Mouse (Mus musculus) yolk sac, embryonic 10.5 days (tissue): Measurements from ENCODE around the gene Ttc23l.
A peak's percentile ranks its signal among the peaks of the same experiment; 100 is the strongest.
"Not testable (repeated sequence)": the region's sequence is repeated elsewhere in the genome, so short reads cannot be mapped to it uniquely, and the experiment has no call there.

ENCODE experiments used
- DNase-seq: peaks from one replicate; pipeline ENCODE4 v3.0.0-alpha.2; 2017; ENCODE audit warnings: low spot score

The Ttc23l gene

DNA sequence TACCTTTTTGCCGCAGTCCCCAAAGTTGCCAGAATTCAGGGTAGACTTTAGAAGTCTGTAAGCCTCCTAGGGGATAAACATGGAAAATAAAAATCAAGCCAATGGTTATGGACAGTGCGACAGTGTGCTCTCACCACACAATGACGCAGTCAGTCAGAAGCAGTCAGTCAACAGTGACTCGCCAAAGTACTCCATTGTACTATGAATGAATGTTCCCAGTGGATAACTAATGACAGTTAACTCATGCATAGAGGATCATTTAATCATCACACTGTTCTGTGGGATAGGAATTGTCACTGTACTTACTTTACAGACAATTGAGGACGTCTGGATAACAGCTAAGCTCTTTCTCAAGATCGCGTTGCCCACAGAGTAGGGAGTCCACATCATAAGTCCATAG is 43.3 kb downstream of the Ttc23l start:
- DNase-seq: no peak

DNA sequence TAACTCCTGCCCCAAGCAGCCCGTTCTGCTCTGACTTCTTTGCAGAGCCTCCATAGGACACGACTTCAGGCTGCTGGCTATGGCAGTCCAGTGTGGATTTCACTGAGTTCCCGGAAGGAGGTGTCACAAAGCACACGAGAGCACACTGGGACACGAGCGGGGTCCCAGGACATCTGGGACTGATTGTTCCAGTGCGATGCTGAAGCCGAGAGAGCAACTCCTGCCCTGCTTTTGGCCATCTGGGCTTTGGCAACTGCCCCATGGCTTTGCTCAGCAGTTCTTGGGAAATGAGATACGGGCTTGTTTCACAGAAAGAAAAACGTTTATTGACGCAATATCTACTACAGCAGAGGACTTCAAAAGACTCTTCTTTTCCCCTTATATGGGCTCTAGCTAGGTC is 52.4 kb downstream of the Ttc23l start:
- DNase-seq: no peak

DNA sequence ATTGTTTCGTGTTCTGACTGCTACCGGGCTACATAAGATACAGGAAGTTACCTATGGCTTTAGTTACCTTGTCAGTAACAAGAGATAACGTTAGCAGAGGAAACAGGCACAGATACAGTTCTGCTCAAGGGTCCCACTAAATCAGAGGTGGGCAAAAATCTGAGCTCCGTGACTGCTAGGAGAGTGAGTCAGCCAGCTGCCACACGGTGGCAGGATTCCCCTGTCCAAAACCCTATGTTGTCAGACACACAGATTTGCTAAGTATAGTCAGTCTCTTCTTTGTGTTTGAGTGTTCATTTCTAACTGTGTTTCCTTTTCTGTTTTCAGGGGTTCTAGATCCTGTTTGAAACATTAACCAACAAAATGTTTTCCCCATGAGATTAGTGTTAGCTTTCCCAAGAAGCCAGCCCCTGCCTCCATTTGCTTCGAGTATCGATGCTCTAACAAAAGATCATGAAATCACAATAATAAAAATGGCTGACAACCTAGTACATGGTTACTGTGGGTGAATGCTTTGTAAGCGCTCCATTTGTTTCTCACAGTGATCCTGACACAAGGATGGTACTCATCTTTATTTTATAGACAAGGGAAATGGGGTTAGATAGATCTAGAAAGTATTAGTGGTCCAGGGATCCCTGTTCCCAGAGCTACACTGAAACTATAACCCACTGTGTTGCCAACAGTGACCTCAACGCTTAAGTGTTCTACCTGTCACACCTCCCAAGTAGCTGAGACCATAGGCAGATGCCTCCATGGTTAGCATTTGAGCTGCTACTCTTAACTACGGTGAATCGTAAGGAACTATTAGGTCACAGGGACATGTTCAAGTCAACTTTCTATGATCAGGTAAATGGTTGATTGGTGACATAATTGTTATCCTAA is 57.4 kb downstream of the Ttc23l start:
- DNase-seq: peak; percentile 21

GRCm38 (mm10) chr15:10500035-10500434 is 58.4 kb downstream of the Ttc23l start:
- no peak for DNase-seq

DNA sequence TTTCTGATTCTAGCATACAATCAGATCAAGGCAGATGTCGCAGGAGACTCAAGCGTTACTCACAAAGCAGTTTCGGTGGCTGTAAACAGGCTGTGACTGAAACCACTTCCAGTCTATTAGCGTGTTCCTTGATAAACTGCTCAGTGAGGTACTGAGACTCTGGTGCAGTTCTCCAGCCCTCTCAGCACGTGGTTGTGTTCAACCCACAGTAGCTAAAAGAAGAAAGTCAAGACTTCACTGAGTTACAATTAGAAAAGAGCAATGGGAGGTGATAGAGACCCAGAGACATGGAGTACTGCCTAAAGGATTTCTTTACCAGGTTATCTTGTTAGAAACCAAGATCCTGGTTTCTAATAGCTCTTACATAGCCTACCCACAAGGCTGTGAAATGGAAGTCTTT is 58.9 kb downstream of the Ttc23l start:
- no peak for DNase-seq

- not testable (repeated sequence) for DNase-seq
These were observed 61.8 kb downstream of the Ttc23l start for GRCm38 (mm10) chr15:10496696-10497095.

GRCm38 (mm10) chr15:10495944-10496343 is 62.5 kb downstream of the Ttc23l start:
- no peak for DNase-seq

GRCm38 (mm10) chr15:10490101-10490500 is 68.4 kb downstream of the Ttc23l start:
- no peak for DNase-seq

DNA sequence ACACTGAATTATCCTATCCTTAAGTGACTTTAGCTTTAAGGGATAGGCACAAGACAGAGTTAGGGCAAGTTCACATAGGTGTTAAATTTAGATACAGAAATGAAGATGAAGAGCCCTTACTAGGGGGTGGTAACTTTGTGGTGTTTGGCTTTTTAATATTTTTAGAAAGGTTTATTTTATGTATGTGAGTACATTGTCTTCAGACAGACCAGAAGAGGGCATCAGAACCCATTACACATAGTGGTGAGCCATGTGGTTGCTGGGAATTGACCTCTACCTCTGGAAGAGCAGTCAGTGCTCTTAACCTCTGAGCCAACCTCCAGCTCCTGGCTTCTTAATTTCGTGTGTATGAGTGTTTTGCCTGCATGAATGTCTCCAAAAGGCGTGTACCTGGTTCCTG is 71.2 kb downstream of the Ttc23l start:
- peak; percentile 33 for DNase-seq

DNA sequence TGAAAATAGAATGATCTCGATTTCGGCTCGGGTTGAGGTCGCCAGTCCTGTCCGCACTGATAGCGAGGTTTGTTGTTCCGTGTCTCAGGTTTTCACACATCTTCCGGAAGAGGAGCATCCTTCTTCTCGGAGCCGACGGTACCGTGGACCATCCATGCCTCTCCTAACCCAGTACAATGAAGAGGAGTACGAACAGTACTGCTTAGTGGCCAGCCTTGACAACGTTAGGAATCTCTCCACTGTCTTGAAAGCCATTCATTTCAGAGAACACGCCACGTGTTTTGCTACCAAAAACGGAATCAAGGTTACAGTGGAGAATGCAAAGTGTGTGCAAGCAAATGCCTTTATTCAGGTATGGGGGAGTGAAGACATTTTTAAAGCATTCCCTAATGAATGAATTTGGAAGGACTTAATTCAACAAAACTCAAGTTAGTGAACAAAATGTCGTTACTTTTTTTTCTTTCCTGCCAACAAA is 72.1 kb downstream of the Ttc23l start:
- DNase-seq: no peak

GRCm38 (mm10) chr15:10485484-10486364 is 72.7 kb downstream of the Ttc23l start, which contains the start of the genes Brix1 and Rad1:
Brix1 (minus strand) TSS chr15:10485947.
Rad1 (plus strand) TSS chr15:10486018.
- peak; percentile 93 for DNase-seq

- no peak for DNase-seq
These were observed 87.5 kb downstream of the Ttc23l start for GRCm38 (mm10) chr15:10470941-10471340.

- DNase-seq: peak; percentile 79
These were observed 88.2 kb downstream of the Ttc23l start, which contains the start of gene Dnajc21 for GRCm38 (mm10) chr15:10470151-10470831. Dnajc21 (minus strand) TSS chr15:10470516.

DNA sequence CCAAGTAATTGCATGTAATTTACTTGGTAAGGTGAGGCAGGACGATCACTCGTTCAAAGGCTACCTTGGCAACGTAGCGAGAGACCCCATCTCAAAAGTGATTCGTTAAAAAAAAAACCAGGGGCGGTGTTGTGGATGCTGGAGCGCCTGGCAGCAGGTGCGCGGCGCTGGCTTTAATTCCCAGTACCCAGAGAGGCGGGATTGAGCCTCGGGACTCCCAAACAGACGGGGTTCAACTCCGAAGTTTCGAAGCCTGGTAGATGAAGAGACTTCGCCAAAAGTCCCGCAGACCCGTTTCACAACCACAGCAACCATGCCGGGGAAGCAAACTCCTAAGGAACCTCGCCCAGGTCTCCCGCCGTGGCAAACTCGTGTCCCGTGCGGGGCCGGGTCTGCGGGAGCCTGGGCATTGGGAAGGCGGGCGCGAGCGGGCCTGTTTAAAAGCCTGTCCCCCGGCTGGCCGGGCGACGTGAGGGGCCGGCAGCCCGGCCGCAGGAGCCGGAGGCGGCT is 88.8 kb downstream of the Ttc23l start:
- DNase-seq: no peak

DNA sequence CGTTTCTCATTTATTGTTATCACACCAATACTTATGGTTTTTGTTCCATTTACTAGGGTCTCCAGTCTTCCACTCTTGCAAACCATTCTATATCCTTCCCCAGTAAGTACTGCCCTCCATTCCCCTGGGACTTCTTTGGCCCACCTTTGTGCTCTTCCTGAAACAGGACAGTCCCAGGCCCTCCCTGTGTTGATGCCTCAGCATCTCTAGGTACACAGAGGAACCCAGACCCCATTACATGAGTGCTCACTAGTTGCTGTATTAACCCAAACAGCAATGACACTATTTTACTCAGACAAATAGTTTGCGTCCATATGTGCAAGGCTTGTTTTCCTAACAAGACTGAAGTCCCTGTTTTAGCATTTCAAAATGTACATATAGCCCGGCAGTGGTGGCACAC is 89.7 kb downstream of the Ttc23l start:
- DNase-seq: no peak

DNA sequence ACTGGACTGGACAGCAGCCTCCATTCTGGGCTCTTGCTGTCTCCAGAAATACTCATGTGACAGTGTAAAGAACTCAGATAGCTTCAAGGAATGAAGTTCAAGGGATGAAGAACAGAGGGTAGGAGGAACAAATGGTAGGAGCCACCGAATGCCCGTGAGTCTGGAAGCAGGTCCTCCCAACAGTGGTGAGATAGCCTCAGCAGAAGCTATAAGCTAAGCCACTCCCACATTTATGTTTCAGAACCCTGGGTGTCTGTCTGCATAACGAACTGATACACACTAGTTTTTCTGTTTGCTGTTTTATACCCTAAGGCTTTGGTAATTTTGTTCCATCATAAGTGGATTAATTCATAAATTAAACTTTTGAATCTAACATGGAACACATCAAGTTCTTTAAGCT is 93.8 kb downstream of the Ttc23l start:
- DNase-seq: no peak

- DNase-seq: no peak
These were observed 94.9 kb downstream of the Ttc23l start for GRCm38 (mm10) chr15:10463555-10463954.

DNA sequence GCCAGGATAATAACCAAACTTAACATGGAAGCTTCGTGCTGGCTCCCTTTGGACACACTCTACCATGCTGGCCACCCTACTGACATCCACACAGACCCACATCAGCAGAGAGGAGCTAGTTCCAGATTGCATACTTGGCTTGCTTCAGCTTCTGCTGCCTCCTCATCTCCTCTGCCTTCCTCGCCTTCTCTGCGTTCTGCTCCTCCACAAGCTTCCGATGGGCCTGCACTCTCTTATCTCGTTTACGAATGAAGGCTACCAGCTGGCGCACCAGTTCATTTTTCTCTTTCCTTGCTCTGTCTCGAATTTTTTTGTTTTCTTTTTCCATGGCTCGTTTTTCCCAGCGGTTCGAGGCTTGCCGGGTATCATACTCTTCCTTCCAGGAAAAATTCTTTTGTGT is 97.5 kb downstream of the Ttc23l start:
- no peak for DNase-seq
